Mouse (Mus musculus) c-Kit-negative CD71-positive TER-119-positive erythroid progenitor cells, embryonic 14.5 days (primary cell): Measurements from ENCODE around the gene Astl.

Experiments
- DNase-seq: peaks from one replicate; pipeline ENCODE4 v3.0.0-alpha.2; 2013; ENCODE audit warnings: low read depth, low spot score

The Astl gene

GRCm38 (mm10) chr2:127367126-127367820 lies 28.8 kb downstream of the Astl start:
- no peak for DNase-seq

- no peak for DNase-seq
These were observed 31.4 kb downstream of the Astl start for GRCm38 (mm10) chr2:127369703-127370376.

DNA sequence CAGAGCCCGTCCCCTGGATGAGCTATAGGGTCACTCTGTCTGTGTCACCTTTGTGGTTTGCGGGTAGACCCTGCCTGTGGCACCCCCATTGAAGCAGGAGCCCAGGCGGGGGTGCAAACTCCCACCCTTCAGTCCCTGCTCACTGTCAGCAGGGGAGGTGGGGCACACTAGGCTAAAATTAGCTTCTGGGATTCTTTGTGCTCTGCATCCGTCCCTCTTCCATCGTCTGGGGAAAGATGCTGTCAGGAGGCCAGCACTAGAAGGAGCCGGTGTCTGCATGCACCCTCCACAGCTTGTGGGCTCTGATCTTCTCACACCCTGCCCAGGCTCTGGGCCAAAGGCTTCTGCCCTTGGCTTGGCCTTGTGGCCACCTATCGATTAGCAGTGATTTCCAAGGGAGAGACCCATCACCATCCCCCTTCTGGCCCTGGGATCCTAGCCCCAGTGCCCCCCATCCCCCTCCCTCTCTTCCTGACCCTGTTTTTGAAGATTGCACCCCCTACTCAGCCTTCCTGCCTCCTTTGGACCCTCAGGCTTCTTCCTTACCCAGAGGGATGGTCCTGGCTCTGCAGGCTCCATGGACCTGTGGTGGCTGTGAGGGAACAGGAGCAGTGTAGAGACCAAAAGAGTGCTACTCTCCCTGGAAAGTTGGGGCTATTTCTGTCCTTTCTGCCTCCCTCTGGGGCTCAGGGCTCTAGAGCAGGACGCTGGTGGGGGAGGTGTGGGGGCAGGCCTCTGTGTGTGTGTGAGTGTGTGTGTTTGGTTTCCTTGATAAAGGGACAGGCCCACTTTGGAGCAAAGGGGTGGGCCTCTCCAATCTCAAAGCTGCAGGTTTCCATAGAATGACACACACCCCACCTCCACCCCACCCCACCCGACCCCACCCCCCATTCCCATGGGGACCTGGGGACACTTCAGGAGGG lies 32.4 kb downstream of the Astl start:
- DNase-seq: no peak

- peak; percentile 70 for DNase-seq
These were observed 33.0 kb downstream of the Astl start for GRCm38 (mm10) chr2:127371484-127371861.

DNA sequence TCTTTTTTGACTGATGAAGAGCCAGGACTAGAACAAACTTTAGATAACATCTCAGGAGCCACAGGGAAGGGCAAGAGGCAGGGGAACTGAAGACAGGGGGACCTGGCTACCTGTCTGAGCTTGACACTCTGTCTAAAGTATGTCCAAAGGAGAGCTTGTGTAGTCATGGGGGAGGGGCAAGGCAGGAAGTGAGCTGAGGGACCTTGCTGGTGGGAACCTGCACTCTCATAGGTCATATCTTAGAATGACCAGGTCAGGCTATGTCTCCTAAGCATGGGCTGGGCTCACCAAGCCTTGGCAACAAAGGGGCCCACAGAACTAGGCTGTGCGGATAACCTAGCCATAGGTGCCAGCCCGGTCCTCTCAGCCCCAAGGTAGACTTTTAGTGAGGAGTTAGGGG lies 33.6 kb downstream of the Astl start:
- no peak for DNase-seq

DNA sequence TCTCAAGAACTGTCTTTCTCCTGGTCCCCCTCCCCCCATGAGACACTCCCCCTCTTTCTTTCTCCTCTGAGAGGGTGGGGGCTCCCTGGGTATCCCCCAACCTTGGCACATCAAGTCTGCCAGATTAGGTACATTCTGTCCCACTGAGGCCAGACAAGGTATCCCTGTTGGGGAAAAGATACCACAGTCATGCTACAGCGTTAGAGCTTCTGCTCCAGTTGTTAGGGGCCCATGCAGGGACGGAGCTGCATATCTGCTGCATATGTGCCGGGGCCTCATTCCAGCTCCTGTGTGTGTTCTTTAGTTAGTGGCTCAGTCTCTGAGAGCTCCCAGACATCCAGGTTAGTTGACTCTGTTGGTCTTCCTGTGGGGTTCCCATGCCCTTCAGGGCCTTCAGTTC lies 35.7 kb downstream of the Astl start:
- no peak for DNase-seq

DNA sequence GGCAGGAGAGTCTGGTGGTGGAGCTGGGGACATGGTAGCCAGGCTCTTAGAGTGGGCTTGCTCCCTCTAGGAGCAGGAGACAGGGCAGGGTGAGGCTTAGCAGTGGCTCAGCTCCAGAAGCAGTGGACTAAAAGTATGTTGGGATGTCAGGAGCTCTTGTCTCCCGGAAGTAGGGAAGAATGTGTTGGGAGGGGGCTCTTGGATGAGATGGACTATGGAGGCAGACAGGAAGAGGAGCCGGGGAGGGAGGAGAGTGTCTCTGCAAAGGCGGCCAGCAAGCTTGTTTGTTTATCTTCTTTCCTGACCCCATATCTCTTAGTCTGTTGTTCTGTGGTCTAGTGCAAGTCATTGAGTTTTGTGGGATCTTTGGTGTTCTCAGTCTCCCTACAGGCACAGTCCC lies 36.6 kb downstream of the Astl start:
- DNase-seq: no peak

GRCm38 (mm10) chr2:127375759-127376341 lies 37.4 kb downstream of the Astl start:
- no peak for DNase-seq

- DNase-seq: no peak
These were observed 38.1 kb downstream of the Astl start for GRCm38 (mm10) chr2:127376423-127377051.

GRCm38 (mm10) chr2:127377942-127378610 lies 39.6 kb downstream of the Astl start:
- no peak for DNase-seq

DNA sequence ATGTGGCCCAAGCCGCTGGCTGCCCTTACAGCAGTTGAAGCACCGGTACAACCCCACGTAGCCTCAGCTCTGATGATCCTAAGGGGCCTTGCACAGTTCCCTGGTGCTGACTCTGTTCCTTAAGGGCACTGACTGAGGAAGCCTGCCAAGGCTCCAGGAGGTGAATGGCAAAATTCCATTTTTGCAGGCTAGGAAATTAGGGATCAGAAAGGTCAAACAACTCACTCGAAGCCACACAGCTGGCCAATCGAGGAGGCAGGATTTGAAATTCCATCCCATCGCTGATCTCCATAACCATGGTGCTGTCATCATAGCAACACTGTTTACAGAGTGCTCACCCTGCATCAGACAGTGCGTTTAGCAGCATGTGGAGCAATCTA lies 40.2 kb downstream of the Astl start:
- DNase-seq: no peak

DNA sequence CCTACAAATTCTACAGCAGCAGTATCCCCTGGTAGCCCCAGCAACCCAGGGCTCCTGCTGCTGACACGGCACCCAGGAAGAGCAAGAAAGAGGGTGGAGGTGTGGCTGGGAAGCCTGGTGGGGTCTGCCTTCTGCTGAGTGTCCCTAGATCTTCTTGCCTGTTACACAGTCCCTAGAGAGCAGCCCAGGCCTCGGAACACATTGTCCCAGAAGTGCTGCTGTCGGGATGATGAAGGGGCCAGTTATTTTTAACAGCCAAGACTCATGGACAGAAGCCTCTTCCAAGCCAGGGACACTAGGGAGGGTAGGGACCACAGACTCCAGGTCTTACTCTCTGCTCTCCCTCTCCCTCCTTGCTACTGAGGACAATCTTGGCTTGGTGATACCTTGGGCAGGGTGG lies 40.8 kb downstream of the Astl start:
- no peak for DNase-seq

DNA sequence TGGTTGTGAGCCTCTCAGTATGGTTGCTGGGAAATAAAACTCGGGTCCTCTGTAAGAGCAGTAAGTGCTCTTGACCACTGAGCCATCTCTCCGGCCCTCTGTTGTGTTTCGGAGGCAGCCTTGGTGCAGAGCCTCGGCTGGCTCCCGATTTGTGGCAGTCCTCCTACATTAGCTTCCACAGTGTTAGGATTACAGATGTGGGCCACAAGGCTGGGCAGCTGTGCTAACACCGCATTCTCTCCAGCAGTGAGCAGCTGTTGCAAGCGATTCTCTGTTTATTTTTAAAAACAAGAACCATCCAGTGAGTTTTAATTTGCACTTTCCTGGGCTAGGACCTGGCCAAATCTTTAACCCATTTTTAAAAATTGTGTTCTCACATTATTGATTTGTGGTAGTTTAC lies 45.4 kb downstream of the Astl start:
- no peak for DNase-seq

- no peak for DNase-seq
These were observed 49.1 kb downstream of the Astl start for GRCm38 (mm10) chr2:127387521-127387920.

- no peak for DNase-seq
These were observed 51.9 kb downstream of the Astl start for GRCm38 (mm10) chr2:127390352-127390751.

DNA sequence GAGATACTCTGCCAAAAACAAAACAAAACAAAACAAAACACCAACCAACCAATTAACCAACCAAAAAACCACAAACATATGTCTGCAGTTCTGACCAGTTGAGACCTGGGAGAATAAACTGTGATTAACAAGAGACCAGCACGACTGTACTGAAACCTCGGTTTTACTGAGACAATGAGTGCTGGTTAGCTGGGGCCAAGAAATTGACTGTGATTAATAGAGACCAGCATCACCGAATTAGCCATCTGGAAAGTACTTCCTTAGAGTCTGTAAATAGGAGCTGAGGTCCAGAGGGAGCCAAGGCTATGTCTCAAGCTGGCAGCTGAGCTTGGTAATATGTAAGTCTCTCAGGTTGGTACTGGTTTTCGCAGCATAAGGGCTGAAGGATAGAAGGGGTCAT lies 52.4 kb downstream of the Astl start:
- DNase-seq: no peak

GRCm38 (mm10) chr2:127391323-127391722 lies 52.9 kb downstream of the Astl start:
- DNase-seq: no peak

DNA sequence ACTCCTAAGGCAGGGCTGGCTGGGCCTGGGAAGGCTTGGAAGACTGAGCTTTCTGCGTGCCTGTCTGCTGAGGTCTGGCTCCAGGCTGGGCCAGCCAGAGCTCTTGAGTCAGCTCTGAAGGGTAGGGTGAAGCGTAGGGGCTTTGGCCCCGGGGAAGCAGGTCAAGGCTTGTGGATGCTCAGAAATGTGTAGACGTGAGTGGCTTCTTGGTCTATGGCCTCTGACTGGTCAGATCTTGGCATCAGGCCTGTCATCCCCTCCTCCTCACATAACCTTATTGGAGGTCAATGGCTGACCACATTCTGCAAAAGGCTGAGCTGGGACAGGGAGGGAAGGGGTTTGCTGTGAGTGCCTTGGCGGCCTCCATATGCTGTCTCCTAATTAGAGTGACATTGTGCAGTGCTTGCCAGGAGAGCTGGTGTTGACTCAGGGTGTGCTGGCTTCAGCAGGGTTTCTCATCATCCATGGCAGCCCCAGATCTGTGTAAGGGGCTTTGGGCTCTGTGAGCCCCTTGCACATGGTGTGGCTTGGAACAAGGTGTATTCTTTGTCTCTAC lies 56.2 kb downstream of the Astl start:
- DNase-seq: no peak

DNA sequence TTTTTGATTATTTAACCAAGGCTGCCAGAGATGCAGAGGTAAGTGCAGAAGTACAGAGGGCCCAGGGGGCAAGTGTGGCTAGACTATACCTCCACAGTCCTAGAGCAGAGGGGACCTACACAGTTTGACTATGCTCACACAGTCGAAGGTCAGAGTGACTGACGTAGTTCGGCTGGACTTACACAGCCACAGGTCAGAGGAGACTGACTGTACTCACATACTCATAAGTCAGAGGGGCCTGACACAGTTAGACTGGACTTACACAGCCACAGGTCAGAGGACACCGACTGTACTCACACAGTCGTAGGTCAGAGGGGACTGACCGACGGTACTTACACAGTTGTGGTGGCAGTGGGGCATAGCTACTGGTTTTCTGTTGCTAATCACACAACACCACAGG lies 60.3 kb downstream of the Astl start:
- no peak for DNase-seq
